Mouse (Mus musculus) spleen, postnatal 10 days (tissue): ENCODE results near the gene Mindy3.

ENCODE experiments used
- DNase-seq, 2 experiments: peaks; one replicate each; pipeline ENCODE4 v3.0.0; 2021 to 2022; ENCODE audit warnings: low spot score in 2 of 2

Mindy3 gene

GRCm38 (mm10) chr2:12301431-12302170 lies 117.7 kb downstream of the Mindy3 start, which contains the start of gene Itga8:
Itga8 (minus strand) TSS chr2:12301922.
- DNase-seq = peak; percentile 62 to 79

GRCm38 (mm10) chr2:12300449-12301228 lies 118.6 kb downstream of the Mindy3 start:
- DNase-seq = no peak

- DNase-seq = no peak
Observed at GRCm38 (mm10) chr2:12297287-12297686, 122.0 kb downstream of the Mindy3 start.
